Mouse (Mus musculus): Measurements from ENCODE around the gene Fam241a. TPM values are rescaled to one million over a fixed set of nuclear protein-coding genes. Genes with fewer than 3 reads are reported as not detected.

Gene Fam241a
- polyA plus RNA-seq, 1 experiment from 2014 or later = 3.9 TPM

DNA sequence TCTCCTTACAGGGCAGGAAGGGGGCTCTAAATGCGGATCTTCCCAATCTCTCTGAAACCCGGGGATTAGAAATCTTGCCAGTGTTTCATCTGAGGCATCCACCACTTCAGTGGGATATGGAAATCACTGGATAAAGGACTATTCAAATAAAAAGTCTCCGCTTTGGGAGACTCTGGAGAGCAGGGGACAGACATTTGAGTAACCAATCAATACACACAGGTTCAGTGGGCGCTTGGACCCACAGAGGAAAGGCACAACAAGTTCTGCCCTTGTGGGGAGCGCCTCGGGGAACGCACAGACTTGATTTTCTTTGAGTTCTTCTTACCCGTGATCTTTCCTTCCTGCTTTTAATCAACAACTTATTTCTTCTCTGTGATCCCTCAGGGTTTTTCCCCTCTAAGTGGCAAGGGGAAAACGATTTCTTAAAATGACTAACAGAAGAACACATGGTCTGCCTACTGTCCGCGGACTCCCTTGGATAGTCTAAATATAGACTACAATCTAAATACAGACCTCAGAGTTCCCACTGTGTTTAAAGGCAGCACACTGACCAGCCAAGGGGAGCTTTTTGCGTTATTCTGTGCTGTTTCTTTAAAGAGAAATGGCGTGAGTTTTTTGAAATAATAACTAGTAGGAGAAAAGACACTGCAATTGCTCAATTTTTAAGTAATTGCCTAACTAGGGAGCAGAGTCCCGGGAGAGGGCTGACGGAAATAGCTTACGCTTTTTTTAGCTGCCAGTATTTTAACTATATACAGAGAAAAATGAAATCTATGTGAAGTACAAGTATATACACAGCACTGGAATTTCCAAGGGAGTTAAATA, 18.0 kb upstream of the Fam241a start:
- peak overlapping the region; percentile 21; the same call in 1 of the 2 replicates for H3K4me3 ChIP-seq
- peaks cover 13% of the 10 kb centered on the region for H3K4me1 ChIP-seq
- 42% methylated on average over 16 of the region's 16 CpGs for WGBS
- DNase-seq (ENCODE audit: low spot score) = peak; percentile 28
- no peaks in the 10 kb centered on the region; the same call in 1 of the 2 replicates for H3K9me3 ChIP-seq
- H3K27me3 ChIP-seq (replicated peaks; ENCODE audit: low read depth, poor library complexity, severe bottlenecking) = no peaks in the 10 kb centered on the region
- H3K27ac ChIP-seq (replicated peaks) = no peak overlapping the region
- H3K36me3 ChIP-seq (replicated peaks) = no peaks in the 10 kb centered on the region

- no peaks in the 10 kb centered on the region for H3K27me3 ChIP-seq (replicated peaks; ENCODE audit: low read depth, poor library complexity, severe bottlenecking)
- WGBS = 79% methylated on average over 7 of the region's 7 CpGs
Measured at GRCm38 (mm10) chr3:127909941-127910340, 13.8 kb upstream of the Fam241a start.

GRCm38 (mm10) chr3:127894981-127895779, 944 bp downstream of the Fam241a start:
- 45% methylated on average over 7 of the region's 7 CpGs for WGBS
- Histone ChIP-seq H3K4me1 (0 out of 2 replicates have a peak, but pooled peaks cover 5% of the 10 kb centered on the region), H3K27ac (replicated peaks) (peak overlapping the region; percentile 83), H3K27me3 (replicated peaks; ENCODE audit: low read depth, poor library complexity, severe bottlenecking) (peaks cover 19% of the 10 kb centered on the region), H3K9me3 (no peaks in the 10 kb centered on the region), H3K4me3 (peak overlapping the region; percentile 80), H3K36me3 (replicated peaks) (no peaks in the 10 kb centered on the region)
- DNase-seq (ENCODE audit: low spot score) = no peak

More at GRCm38 (mm10) chr3:127909941-127910340, 13.8 kb upstream of the Fam241a start:
- no peak for DNase-seq (ENCODE audit: low spot score)
- Histone ChIP-seq H3K36me3 (replicated peaks) (no peaks in the 10 kb centered on the region), H3K27ac (replicated peaks) (no peak overlapping the region), H3K4me3 (no peak overlapping the region), H3K4me1 (peaks cover 12% of the 10 kb centered on the region), H3K9me3 (no peaks in the 10 kb centered on the region; the same call in 1 of the 2 replicates)

- no peak for DNase-seq (ENCODE audit: low spot score)
- no peaks in the 10 kb centered on the region for H3K36me3 ChIP-seq (replicated peaks)
- 0 out of 2 replicates have a peak, but pooled peaks cover 5% of the 10 kb centered on the region for H3K4me1 ChIP-seq
- peaks cover 19% of the 10 kb centered on the region for H3K27me3 ChIP-seq (replicated peaks; ENCODE audit: low read depth, poor library complexity, severe bottlenecking)
- no peak overlapping the region for H3K4me3 ChIP-seq
- H3K9me3 ChIP-seq = no peaks in the 10 kb centered on the region
- H3K27ac ChIP-seq (replicated peaks) = no peak overlapping the region
- 85% methylated on average over 7 of the region's 7 CpGs for WGBS
Measured at GRCm38 (mm10) chr3:127893902-127894301, 2.2 kb downstream of the Fam241a start.

DNA sequence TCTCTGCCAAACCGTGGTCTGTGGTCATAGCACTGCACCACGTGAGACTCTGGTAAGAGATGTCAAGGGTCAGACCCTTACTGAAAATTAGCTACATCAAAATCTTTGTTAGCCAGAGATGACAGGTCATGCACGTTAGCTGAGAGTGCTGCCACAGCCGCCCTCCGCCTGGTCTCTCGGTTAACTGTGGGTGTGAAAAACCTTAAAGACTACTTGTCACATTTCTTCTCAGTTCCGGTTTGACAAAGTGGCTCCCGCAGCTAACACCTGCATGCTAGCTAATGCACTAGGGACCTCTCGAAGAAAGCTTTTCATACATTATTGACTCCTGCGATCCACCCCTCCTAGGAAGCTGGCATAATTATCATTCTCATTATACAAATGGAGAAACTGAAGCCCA, 4.2 kb downstream of the Fam241a start:
- Histone ChIP-seq H3K4me1 (0 out of 2 replicates have a peak, but pooled peaks cover 5% of the 10 kb centered on the region), H3K36me3 (replicated peaks) (no peaks in the 10 kb centered on the region), H3K9me3 (no peaks in the 10 kb centered on the region), H3K4me3 (no peak overlapping the region), H3K27me3 (replicated peaks; ENCODE audit: low read depth, poor library complexity, severe bottlenecking) (peaks cover 19% of the 10 kb centered on the region), H3K27ac (replicated peaks) (no peak overlapping the region)
- DNase-seq (ENCODE audit: low spot score) = no peak
- 64% methylated on average over 10 of the region's 10 CpGs for WGBS

DNA sequence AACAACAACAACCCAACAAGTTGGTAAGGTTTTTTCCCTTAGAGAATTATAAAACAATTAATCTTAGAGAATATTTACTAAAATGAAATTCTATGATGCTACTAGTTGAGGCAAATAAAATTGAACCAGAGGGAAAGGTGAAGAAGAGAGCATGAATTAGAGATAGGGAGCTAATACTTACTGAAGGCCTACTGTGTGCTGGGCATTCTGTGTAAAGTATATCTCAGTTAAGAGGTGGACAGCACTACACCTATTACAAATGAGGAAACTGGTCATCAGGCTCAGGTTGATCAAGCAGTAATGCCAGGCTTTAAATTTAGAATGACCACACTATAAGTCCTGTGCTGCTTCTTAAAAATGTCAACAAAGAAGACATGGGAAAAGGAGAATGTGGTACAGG, 6.1 kb downstream of the Fam241a start:
- no peak overlapping the region for H3K4me3 ChIP-seq
- no peak for DNase-seq (ENCODE audit: low spot score)
- H3K4me1 ChIP-seq = no peaks in the 10 kb centered on the region
- no peaks in the 10 kb centered on the region for H3K36me3 ChIP-seq (replicated peaks)
- peaks cover 17% of the 10 kb centered on the region for H3K27me3 ChIP-seq (replicated peaks; ENCODE audit: low read depth, poor library complexity, severe bottlenecking)
- no peak overlapping the region for H3K27ac ChIP-seq (replicated peaks)
- H3K9me3 ChIP-seq = no peaks in the 10 kb centered on the region

- H3K9me3 ChIP-seq = no peaks in the 10 kb centered on the region
- 69% methylated on average over 3 of the region's 3 CpGs for WGBS
- no peak overlapping the region for H3K4me3 ChIP-seq
- H3K27me3 ChIP-seq (replicated peaks; ENCODE audit: low read depth, poor library complexity, severe bottlenecking) = peaks cover 12% of the 10 kb centered on the region
- no peaks in the 10 kb centered on the region for H3K4me1 ChIP-seq
- H3K27ac ChIP-seq (replicated peaks) = no peak overlapping the region
- DNase-seq (ENCODE audit: low spot score) = no peak
- H3K36me3 ChIP-seq (replicated peaks) = no peaks in the 10 kb centered on the region
Measured at GRCm38 (mm10) chr3:127889570-127889969, 6.6 kb downstream of the Fam241a start.

GRCm38 (mm10) chr3:127881684-127882083, 14.4 kb downstream of the Fam241a start:
- 80% methylated on average over 2 of the region's 2 CpGs for WGBS
- Histone ChIP-seq H3K27ac (replicated peaks) (no peak overlapping the region), H3K27me3 (replicated peaks; ENCODE audit: low read depth, poor library complexity, severe bottlenecking) (no peaks in the 10 kb centered on the region), H3K9me3 (no peaks in the 10 kb centered on the region), H3K4me1 (no peaks in the 10 kb centered on the region), H3K4me3 (no peak overlapping the region), H3K36me3 (replicated peaks) (no peaks in the 10 kb centered on the region)
- DNase-seq (ENCODE audit: low spot score) = no peak

DNA sequence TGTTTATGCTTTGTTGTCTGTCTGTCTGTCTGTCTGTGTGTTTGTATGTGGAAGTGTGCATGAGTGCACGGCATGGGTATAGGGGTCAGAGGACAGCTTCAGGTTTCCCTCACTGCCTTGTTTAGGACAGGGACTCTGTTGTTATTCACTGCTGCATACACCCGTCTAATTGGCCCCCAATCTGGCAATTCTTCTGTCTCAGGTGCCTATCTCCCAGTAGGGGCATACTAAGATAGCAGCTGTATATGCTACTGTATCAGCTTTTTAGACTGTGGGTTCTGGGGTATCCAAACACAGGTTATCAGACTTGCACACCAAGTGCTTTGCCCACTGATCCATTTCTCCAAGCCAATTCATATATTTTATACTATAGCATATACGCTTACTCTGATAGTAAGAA, 16.2 kb downstream of the Fam241a start:
- Histone ChIP-seq H3K27ac (replicated peaks) (no peak overlapping the region), H3K27me3 (replicated peaks; ENCODE audit: low read depth, poor library complexity, severe bottlenecking) (no peaks in the 10 kb centered on the region), H3K36me3 (replicated peaks) (no peaks in the 10 kb centered on the region), H3K4me1 (no peaks in the 10 kb centered on the region), H3K9me3 (no peaks in the 10 kb centered on the region), H3K4me3 (no peak overlapping the region)
- no peak for DNase-seq (ENCODE audit: low spot score)
- WGBS = 86% methylated on average over 3 of the region's 3 CpGs

GRCm38 (mm10) chr3:127875509-127875908, 20.6 kb downstream of the Fam241a start:
- H3K4me1 ChIP-seq = no peaks in the 10 kb centered on the region
- H3K4me3 ChIP-seq = no peak overlapping the region
- DNase-seq (ENCODE audit: low spot score) = no peak
- H3K27ac ChIP-seq (replicated peaks) = no peak overlapping the region
- no peaks in the 10 kb centered on the region for H3K9me3 ChIP-seq
- WGBS = 90% methylated on average over 2 of the region's 2 CpGs
- H3K36me3 ChIP-seq (replicated peaks) = no peaks in the 10 kb centered on the region
- no peaks in the 10 kb centered on the region for H3K27me3 ChIP-seq (replicated peaks; ENCODE audit: low read depth, poor library complexity, severe bottlenecking)

- DNase-seq (ENCODE audit: low spot score) = no peak
- whole genome bisulfite sequencing = 87% methylated on average over 7 of the region's 7 CpGs
Measured at GRCm38 (mm10) chr3:127875059-127875458, 21.1 kb downstream of the Fam241a start.

DNA sequence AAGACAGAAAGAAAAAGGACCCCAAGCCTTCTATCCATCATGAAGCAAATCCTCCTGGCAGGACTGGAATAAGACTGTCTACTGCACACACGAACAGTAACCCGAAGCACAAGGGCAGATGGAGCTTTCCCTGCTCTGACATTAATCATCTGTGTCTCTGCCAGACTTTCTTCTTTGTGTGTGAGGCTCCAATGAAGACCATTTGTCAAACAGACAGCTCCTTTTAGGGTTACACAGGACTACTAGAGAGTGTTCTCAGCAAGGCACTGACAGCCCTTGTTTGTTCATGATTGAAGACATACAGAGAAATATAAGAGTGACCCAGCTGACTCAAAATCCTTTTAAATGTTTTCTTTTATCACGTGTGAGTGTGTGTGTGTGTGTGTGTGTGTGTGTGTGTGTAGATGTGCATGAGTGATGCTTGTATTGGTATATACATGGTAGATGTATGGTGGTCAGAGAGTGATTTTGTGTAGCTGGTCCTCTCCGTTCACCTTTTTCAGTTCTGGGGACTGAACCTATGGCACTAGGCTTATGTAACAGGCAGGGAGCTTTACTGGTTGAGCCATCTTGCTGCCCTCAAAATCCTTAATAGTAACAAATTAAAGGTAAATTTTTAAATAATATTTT, 21.8 kb downstream of the Fam241a start:
- Histone ChIP-seq H3K4me3 (no peak overlapping the region), H3K4me1 (no peaks in the 10 kb centered on the region), H3K27me3 (replicated peaks; ENCODE audit: low read depth, poor library complexity, severe bottlenecking) (no peaks in the 10 kb centered on the region), H3K9me3 (no peaks in the 10 kb centered on the region), H3K27ac (replicated peaks) (no peak overlapping the region), H3K36me3 (replicated peaks) (no peaks in the 10 kb centered on the region)
- DNase-seq (ENCODE audit: low spot score) = no peak
- 72% methylated on average over 4 of the region's 4 CpGs for WGBS

More at GRCm38 (mm10) chr3:127875059-127875458, 21.1 kb downstream of the Fam241a start:
- no peaks in the 10 kb centered on the region for H3K4me1 ChIP-seq
- H3K36me3 ChIP-seq (replicated peaks) = no peaks in the 10 kb centered on the region
- H3K27me3 ChIP-seq (replicated peaks; ENCODE audit: low read depth, poor library complexity, severe bottlenecking) = no peaks in the 10 kb centered on the region
- no peak overlapping the region for H3K27ac ChIP-seq (replicated peaks)
- H3K9me3 ChIP-seq = no peaks in the 10 kb centered on the region
- H3K4me3 ChIP-seq = no peak overlapping the region

All from embryonic facial prominence, embryonic 10.5 days (tissue).